Mouse (Mus musculus) hindbrain, embryonic 14.5 days (tissue): ENCODE results near the gene Pcdh17. TPM values are rescaled to one million over a fixed set of nuclear protein-coding genes. Genes with fewer than 3 reads are reported as not detected.

Experiments used
- ATAC-seq: fragments of 200-750 bp; cut with Nextera tagmentation; 2 replicates; pipeline ENCODE4 v1.8.0; 2017; ENCODE audit warnings: moderate number of reproducible peaks, mild to moderate bottlenecking, moderate TSS enrichment, moderate library complexity; ENCODE audit not compliant: low FRiP score
- DNase-seq: peaks from one replicate; pipeline ENCODE4 v3.0.0-alpha.2; 2015; ENCODE audit warnings: low spot score
- H3K27ac ChIP-seq: fragments of 300-500 bp; sonication (generic); 2 replicates; pipeline ENCODE4 v1.5.1; 2014; ENCODE audit warnings: mild to moderate bottlenecking, moderate library complexity
- H3K27me3 ChIP-seq: fragments of 300-500 bp; sonication (generic); 2 replicates; pipeline ENCODE4 v1.6.1; 2014; ENCODE audit warnings: mild to moderate bottlenecking, low read length, mixed read lengths; ENCODE audit not compliant: control insufficient read depth, insufficient read depth
- H3K36me3 ChIP-seq: fragments of 300-500 bp; sonication (generic); replicated peaks from 2 replicates; pipeline ENCODE4 v1.6.1; 2014; ENCODE audit not compliant: control insufficient read depth, insufficient read depth
- H3K4me1 ChIP-seq: fragments of 300-500 bp; sonication (generic); replicated peaks from 2 replicates; pipeline ENCODE4 v1.6.1; 2014; ENCODE audit warnings: antibody characterized with exemption, low read length, mixed read lengths; ENCODE audit not compliant: control insufficient read depth, insufficient read depth
- H3K4me2 ChIP-seq: fragments of 300-500 bp; sonication (generic); replicated peaks from 2 replicates; pipeline ENCODE4 v1.6.1; 2014; ENCODE audit warnings: mild to moderate bottlenecking, moderate library complexity
- H3K4me3 ChIP-seq: fragments of 300-500 bp; sonication (generic); replicated peaks from 2 replicates; pipeline ENCODE4 v1.5.1; 2014; ENCODE audit warnings: mild to moderate bottlenecking, low read length
- H3K9ac ChIP-seq: fragments of 300-500 bp; sonication (generic); 2 replicates; pipeline ENCODE4 v1.6.1; 2014
- H3K9me3 ChIP-seq: fragments of 300-500 bp; sonication (generic); 2 replicates; pipeline ENCODE4 v1.6.1; 2016; ENCODE audit warnings: low read length; ENCODE audit not compliant: control insufficient read depth
- WGBS: fragments of 180-500 bp; shearing (Covaris S2); extraction: QIAGEN DNeasy Blood & Tissue Kit; methylation state at CpG from one replicate; pipeline ENCODE4 v1.1.7; 2014; 5-methylcytosine and 5-hydroxymethylcytosine counted together
- polyA plus RNA-seq: library from polyadenylated mRNA; unstranded; fragments of >200 nt; fragmentation: Nextera tagmentation; extraction: Ambion mirVana; gene quantifications from 2 replicates; pipeline ENCODE4 v1.2.1, GENCODE M21; 2014

Pcdh17 gene
- polyA plus RNA-seq, 1 experiment from 2014 or later = 32.6 TPM

DNA sequence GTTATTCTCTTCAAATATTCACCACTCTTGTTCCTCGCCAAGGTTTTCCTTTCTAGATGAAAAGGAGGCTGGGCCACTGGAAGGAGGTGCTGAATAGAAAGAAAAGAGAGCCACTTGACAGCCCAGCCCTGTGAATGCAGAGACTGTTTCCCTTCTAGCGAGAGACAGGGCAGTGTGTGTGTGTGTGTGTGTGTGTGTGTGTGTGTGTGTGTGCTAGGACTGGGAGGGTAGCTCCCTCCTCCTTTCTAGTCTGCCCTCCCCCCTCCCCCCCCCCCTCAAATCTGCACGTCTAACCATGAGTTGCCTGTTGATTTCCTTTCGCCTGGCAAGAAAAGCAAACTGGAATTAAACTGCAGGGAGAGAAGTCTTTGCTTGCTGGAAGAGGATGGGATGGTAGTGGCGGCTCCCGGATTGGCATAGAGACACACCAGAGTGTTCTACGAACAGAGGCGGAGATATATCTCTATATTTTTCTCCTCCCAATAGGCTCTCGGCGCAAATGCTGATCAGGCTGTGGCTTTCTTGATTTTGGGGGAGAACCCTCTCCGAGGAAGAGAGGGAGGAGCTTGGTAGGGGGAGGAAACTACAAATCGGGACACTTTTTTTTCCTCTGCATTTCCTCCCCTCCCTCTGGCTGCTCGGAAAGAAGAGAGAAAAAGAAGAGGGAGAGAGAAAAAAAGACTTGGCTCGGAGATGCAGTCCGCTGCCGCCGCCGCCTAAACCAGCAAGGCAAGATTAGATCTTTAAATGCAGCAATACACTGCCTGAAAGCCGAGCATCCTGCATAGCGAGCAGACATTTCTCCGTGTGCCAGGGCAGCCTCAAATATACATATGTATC is 1.5 kb downstream of the Pcdh17 start:
- WGBS = under 1% methylated on average over 21 of the region's 21 CpGs
- Histone ChIP-seq H3K36me3 (no peaks in the 10 kb centered on the region), H3K4me2 (peak overlapping the region; percentile 83), H3K27ac (peak overlapping the region; percentile 72), H3K9me3 (no peaks in the 10 kb centered on the region), H3K9ac (peak overlapping the region; percentile 67), H3K27me3 (peaks cover 6% of the 10 kb centered on the region; the same call in 1 of the 2 replicates), H3K4me1 (peaks cover 7% of the 10 kb centered on the region; the same call in 1 of the 2 replicates), H3K4me3 (peak overlapping the region; percentile 63)
- DNase-seq (peak; percentile 47), ATAC-seq (peak; percentile 31; the same call in 1 of the 2 replicates)

DNA sequence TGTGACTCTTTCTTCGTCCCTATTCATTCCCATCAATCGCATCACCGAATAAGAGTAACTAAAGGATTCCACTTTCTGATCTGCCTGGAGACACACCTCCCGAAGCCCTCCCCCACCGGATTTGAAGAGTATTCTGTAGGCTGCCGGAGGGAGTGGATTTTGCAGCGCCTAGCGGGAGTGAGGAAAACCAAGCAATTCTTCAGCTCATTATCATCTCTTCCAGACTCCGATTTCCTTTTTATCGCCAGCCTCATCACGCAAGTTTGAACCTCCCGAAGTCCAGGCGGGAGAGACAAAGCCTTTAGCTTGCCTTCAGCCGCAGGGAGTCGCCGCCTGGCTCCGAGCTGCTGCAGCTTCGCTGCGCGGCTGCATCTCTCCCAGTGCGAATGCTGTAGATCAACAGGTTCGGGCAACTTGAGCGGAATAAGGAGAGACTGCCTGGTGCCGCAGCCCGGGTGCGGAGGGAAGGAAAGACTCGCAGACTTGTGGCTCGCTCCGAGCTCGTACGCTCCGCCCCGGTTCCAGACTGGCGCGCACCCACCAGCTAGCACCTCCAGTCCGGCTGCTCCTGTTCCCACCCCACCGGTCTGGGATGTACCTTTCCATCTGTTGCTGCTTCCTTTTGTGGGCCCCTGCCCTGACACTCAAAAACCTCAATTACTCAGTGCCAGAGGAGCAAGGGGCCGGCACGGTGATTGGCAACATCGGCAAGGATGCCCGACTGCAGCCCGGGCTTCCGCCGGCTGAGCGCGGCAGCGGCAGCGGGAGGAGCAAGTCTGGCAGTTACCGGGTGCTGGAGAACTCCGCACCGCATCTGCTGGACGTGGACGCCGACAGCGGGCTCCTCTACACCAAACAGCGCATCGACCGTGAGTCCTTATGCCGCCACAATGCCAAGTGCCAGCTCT is 2.4 kb downstream of the Pcdh17 start:
- DNase-seq (peak; percentile 57), ATAC-seq (no peak)
- Histone ChIP-seq H3K9ac (peak overlapping the region; percentile 67), H3K4me2 (peak overlapping the region; percentile 83), H3K27ac (peak overlapping the region; percentile 72), H3K36me3 (no peaks in the 10 kb centered on the region), H3K4me3 (peak overlapping the region; percentile 63), H3K4me1 (peaks cover 7% of the 10 kb centered on the region; the same call in 1 of the 2 replicates), H3K27me3 (peaks cover 6% of the 10 kb centered on the region; the same call in 1 of the 2 replicates), H3K9me3 (no peaks in the 10 kb centered on the region)
- 0% methylated on average over 59 of the region's 59 CpGs for WGBS

DNA sequence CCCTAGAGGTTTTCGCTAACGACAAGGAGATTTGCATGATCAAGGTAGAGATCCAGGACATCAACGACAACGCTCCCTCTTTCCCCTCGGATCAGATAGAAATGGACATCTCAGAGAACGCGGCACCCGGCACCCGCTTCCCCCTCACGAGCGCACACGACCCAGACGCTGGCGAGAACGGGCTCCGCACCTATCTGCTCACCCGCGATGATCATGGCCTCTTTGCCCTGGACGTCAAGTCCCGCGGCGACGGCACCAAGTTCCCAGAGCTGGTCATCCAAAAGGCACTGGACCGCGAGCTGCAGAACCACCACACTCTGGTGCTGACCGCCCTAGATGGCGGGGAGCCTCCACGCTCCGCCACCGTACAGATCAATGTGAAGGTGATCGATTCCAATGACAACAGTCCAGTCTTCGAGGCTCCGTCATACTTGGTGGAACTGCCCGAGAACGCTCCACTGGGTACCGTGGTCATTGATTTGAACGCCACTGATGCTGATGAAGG is 3.1 kb downstream of the Pcdh17 start:
- H3K4me1 ChIP-seq = peaks cover 7% of the 10 kb centered on the region; the same call in 1 of the 2 replicates
- H3K4me3 ChIP-seq = peak overlapping the region; percentile 63
- peak overlapping the region; percentile 83 for H3K4me2 ChIP-seq
- DNase-seq (no peak), ATAC-seq (no peak)
- peaks cover 6% of the 10 kb centered on the region; the same call in 1 of the 2 replicates for H3K27me3 ChIP-seq
- H3K9me3 ChIP-seq = no peaks in the 10 kb centered on the region
- no peaks in the 10 kb centered on the region for H3K36me3 ChIP-seq
- WGBS = 5% methylated on average over 37 of the region's 37 CpGs
- peak overlapping the region; percentile 72 for H3K27ac ChIP-seq
- peak overlapping the region; percentile 67 for H3K9ac ChIP-seq

- 5% methylated on average over 45 of the region's 45 CpGs for WGBS
- ATAC-seq (no peak), DNase-seq (peak; percentile 49)
- H3K4me2 ChIP-seq = peak overlapping the region; percentile 83
- H3K9ac ChIP-seq = peak overlapping the region; percentile 67
- H3K9me3 ChIP-seq = no peaks in the 10 kb centered on the region
- no peak overlapping the region for H3K27ac ChIP-seq
- peak overlapping the region; percentile 63 for H3K4me3 ChIP-seq
- H3K36me3 ChIP-seq = no peaks in the 10 kb centered on the region
- peaks cover 7% of the 10 kb centered on the region; the same call in 1 of the 2 replicates for H3K4me1 ChIP-seq
- peaks cover 6% of the 10 kb centered on the region; the same call in 1 of the 2 replicates for H3K27me3 ChIP-seq
These were observed 3.7 kb downstream of the Pcdh17 start for GRCm38 (mm10) chr14:84446941-84447641.

GRCm38 (mm10) chr14:84447661-84448380 is 4.5 kb downstream of the Pcdh17 start:
- Histone ChIP-seq H3K4me2 (peak overlapping the region; percentile 83), H3K36me3 (no peaks in the 10 kb centered on the region), H3K4me3 (peak overlapping the region; percentile 63), H3K27me3 (peaks cover 6% of the 10 kb centered on the region; the same call in 1 of the 2 replicates), H3K4me1 (peaks cover 7% of the 10 kb centered on the region; the same call in 1 of the 2 replicates), H3K9me3 (no peaks in the 10 kb centered on the region), H3K27ac (no peak overlapping the region), H3K9ac (peak overlapping the region; percentile 67)
- DNase-seq (peak; percentile 53), ATAC-seq (no peak)
- 3% methylated on average over 45 of the region's 45 CpGs for WGBS

GRCm38 (mm10) chr14:84448381-84448771 is 5.0 kb downstream of the Pcdh17 start:
- H3K4me1 ChIP-seq = peaks cover 7% of the 10 kb centered on the region; the same call in 1 of the 2 replicates
- DNase-seq = no peak
- no peak overlapping the region for H3K27ac ChIP-seq
- WGBS = 2% methylated on average over 15 of the region's 15 CpGs
- H3K9me3 ChIP-seq = no peaks in the 10 kb centered on the region
- peak overlapping the region; percentile 83 for H3K4me2 ChIP-seq
- peak overlapping the region; percentile 67 for H3K9ac ChIP-seq
- no peaks in the 10 kb centered on the region for H3K36me3 ChIP-seq
- peak overlapping the region; percentile 63 for H3K4me3 ChIP-seq
- peaks cover 6% of the 10 kb centered on the region; the same call in 1 of the 2 replicates for H3K27me3 ChIP-seq
- ATAC-seq = no peak

- no peak overlapping the region for H3K4me3 ChIP-seq
- H3K36me3 ChIP-seq = no peaks in the 10 kb centered on the region
- H3K27me3 ChIP-seq = no peaks in the 10 kb centered on the region
- H3K27ac ChIP-seq = no peak overlapping the region
- DNase-seq (no peak), ATAC-seq (no peak)
- H3K4me2 ChIP-seq = peak overlapping the region; percentile 17
- no peak overlapping the region for H3K9ac ChIP-seq
- H3K9me3 ChIP-seq = no peaks in the 10 kb centered on the region
- 60% methylated on average over 4 of the region's 4 CpGs for WGBS
- H3K4me1 ChIP-seq = peaks cover 6% of the 10 kb centered on the region
These were observed 10.9 kb downstream of the Pcdh17 start for GRCm38 (mm10) chr14:84454074-84454845.
